8 mouse cellular contexts compared by ENCODE assay signal in the genomic region with DNA sequence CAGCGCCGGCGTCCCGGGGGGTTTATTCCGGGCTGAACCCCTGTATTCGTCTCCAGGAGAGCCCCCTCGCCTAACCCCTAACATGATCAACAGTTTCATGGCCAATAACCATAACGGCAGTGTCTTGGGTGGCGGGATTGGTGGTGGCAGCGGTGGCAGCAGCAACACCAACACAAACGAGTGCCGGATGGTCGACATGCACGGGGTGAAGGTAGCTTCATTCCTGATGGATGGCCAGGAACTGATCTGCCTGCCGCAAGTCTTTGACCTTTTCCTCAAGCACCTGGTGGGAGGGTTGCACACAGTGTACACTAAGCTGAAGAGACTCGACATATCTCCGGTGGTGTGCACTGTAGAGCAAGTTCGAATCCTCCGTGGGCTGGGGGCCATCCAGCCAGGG. TPM values are rescaled to one million over a fixed set of nuclear protein-coding genes. Genes with fewer than 3 reads are reported as not detected.
DNase-seq lines count a peak whose midpoint lies in the region; ATAC-seq and TF ChIP-seq lines count a peak whose summit lies in the region.

No protein-coding gene starts in this region.

- no peaks in the 10 kb centered on the region for H3K36me3 ChIP-seq in spleen, adult 2 months (ENCODE audit: control insufficient read depth, insufficient read depth, low read length)
- no peaks in the 10 kb centered on the region for H3K36me3 ChIP-seq in hindbrain, embryonic 14.5 days (replicated peaks; ENCODE audit: control insufficient read depth, insufficient read depth)
- no peaks in the 10 kb centered on the region for H3K36me3 ChIP-seq in midbrain, embryonic 14.5 days (ENCODE audit: control insufficient read depth, insufficient read depth, low read length)

- peaks cover 2% of the 10 kb centered on the region; the same call in 1 of the 2 replicates for H3K27me3 ChIP-seq in spleen, adult 2 months (ENCODE audit: control insufficient read depth, insufficient read depth, low read length)
- no peaks in the 10 kb centered on the region for H3K27me3 ChIP-seq in hindbrain, embryonic 14.5 days (ENCODE audit: control insufficient read depth, insufficient read depth, low read length)
- H3K27me3 ChIP-seq in midbrain, embryonic 14.5 days (ENCODE audit: control insufficient read depth, insufficient read depth, low read length), result no peaks in the 10 kb centered on the region

- H3K9ac ChIP-seq in hindbrain, embryonic 14.5 days, result peak overlapping the region; percentile 56
- H3K9ac ChIP-seq in midbrain, embryonic 14.5 days (replicated peaks; ENCODE audit: low read length), result peak overlapping the region; percentile 26; the same call in 1 of the 2 replicates

- H3K4me2 ChIP-seq in hindbrain, embryonic 14.5 days (replicated peaks), result peak overlapping the region; percentile 67
- peak overlapping the region; percentile 62 for H3K4me2 ChIP-seq in midbrain, embryonic 14.5 days (ENCODE audit: low read length)

- WGBS in spleen, adult 2 months, result 24% methylated on average over 19 of the region's 19 CpGs
- 20% methylated on average over 19 of the region's 19 CpGs for WGBS in hindbrain, embryonic 14.5 days
- WGBS in midbrain, embryonic 14.5 days, result 19% methylated on average over 19 of the region's 19 CpGs

- no peak for TF ChIP-seq POLR2A in spleen, adult 2 months (IDR thresholded peaks at IDR 0.05; ENCODE audit: low read depth, low read length)

- no peak for TF ChIP-seq CTCF in spleen, adult 2 months (IDR thresholded peaks at IDR 0.05; ENCODE audit: extremely low read depth, insufficient read depth, insufficient read length, insufficient replicate concordance)

- H3K27ac ChIP-seq in spleen, adult 2 months (ENCODE audit: insufficient read depth, low read length), result no peak overlapping the region
- H3K27ac ChIP-seq in hindbrain, embryonic 14.5 days, result peak overlapping the region; percentile 26; the same call in 1 of the 2 replicates
- H3K27ac ChIP-seq in midbrain, embryonic 14.5 days (replicated peaks; ENCODE audit: low read depth, low read length), result no peak overlapping the region

- H3K4me1 ChIP-seq in spleen, adult 2 months (ENCODE audit: control insufficient read depth, insufficient read depth, insufficient read length), result no peaks in the 10 kb centered on the region; the same call in 1 of the 2 replicates
- no peaks in the 10 kb centered on the region for H3K4me1 ChIP-seq in hindbrain, embryonic 14.5 days (replicated peaks; ENCODE audit: control insufficient read depth, insufficient read depth, low read length)
- no peaks in the 10 kb centered on the region for H3K4me1 ChIP-seq in midbrain, embryonic 14.5 days (ENCODE audit: control insufficient read depth, insufficient read depth, low read length)

- peak overlapping the region; percentile 57 for H3K4me3 ChIP-seq in spleen, adult 2 months (ENCODE audit: extremely low read depth, insufficient read depth, insufficient read length)
- peak overlapping the region; percentile 48 for H3K4me3 ChIP-seq in hindbrain, embryonic 14.5 days (replicated peaks; ENCODE audit: low read length)
- peak overlapping the region; percentile 43 for H3K4me3 ChIP-seq in midbrain, embryonic 14.5 days (replicated peaks; ENCODE audit: low read depth, low read length)

- no peaks in the 10 kb centered on the region for H3K9me3 ChIP-seq in hindbrain, embryonic 14.5 days (ENCODE audit: control insufficient read depth, low read length)
- no peaks in the 10 kb centered on the region for H3K9me3 ChIP-seq in midbrain, embryonic 14.5 days (ENCODE audit: control insufficient read depth, low read length)

- intact Hi-C loops in left cerebral cortex, postnatal 36 days (cut with DNase I), result no loop called here

- no peak for ATAC-seq in hindbrain, embryonic 14.5 days (ENCODE audit: low FRiP score)
- ATAC-seq in midbrain, embryonic 14.5 days (ENCODE audit: low FRiP score, low TSS enrichment), result no peak; the same call in 1 of the 2 replicates

- DNase-seq in adrenal gland, postnatal 25 days, result peak; percentile 0
- no peak for DNase-seq in adrenal gland, postnatal 36 days
- no peak for DNase-seq in spleen, adult 2 months (ENCODE audit: low read depth in 1 of 2, low spot score in 2 of 2)
- DNase-seq in spleen, adult 12 weeks (ENCODE audit: low spot score), result no peak
- DNase-seq in hindbrain, embryonic 14.5 days (ENCODE audit: low spot score), result no peak
- peak; percentile 5 for DNase-seq in midbrain, embryonic 14.5 days
- DNase-seq in adrenal gland, adult 2 months, result no peak
- DNase-seq in left cerebral cortex, postnatal 36 days (ENCODE audit: low spot score in 2 of 2), result no peak

RNA-seq across cellular contexts. Expression of a gene that starts 1.2 kb away (rescaled TPM):
- 0.86 and 1.3 TPM in 2 replicates for total RNA-seq in adrenal gland, postnatal 25 days (2021)
- total RNA-seq in adrenal gland, postnatal 36 days (2021), result 1 to 10 TPM in 1 of 2 experiments, under 1 TPM in 1; 0.56 to 1.1 TPM
- 0.04 TPM in 1 of 2 replicates, not detected in the other for polyA plus RNA-seq in spleen, adult 2 months (2012; rRNA removed)
- 11.9 and 13.2 TPM in 2 replicates for polyA plus RNA-seq in hindbrain, embryonic 14.5 days (2014; fragmentation: Nextera tagmentation; extraction: Ambion mirVana)
- polyA plus RNA-seq in midbrain, embryonic 14.5 days (2014; fragmentation: Nextera tagmentation; extraction: Ambion mirVana), result 9.0 and 10.9 TPM in 2 replicates
- total RNA-seq in adrenal gland, adult 2 months (2021), result 1 to 10 TPM in 1 of 2 experiments, under 1 TPM in 1; 0.78 to 1.0 TPM
- polyA plus RNA-seq in adrenal gland, adult 2 months (2012; rRNA removed), result 0.07 TPM in 1 of 2 replicates, not detected in the other
- total RNA-seq in left cerebral cortex, postnatal 36 days (2021), result under 1 TPM; 0.34 to 0.57 TPM

Comparison
In these comparisons a context has a peak if more than half of its experiments do, and no peak if none do; other contexts are left out.
1. DNase-seq: peak in adrenal gland, postnatal 25 days (single experiment) and midbrain, embryonic 14.5 days (single experiment); none in adrenal gland, postnatal 36 days (0 of 2), spleen, adult 2 months (0 of 2), spleen, adult 12 weeks (single experiment), hindbrain, embryonic 14.5 days (single experiment), adrenal gland, adult 2 months (single experiment) and left cerebral cortex, postnatal 36 days (0 of 2).
2. Peak in every context shown above with its lines, with median percentiles within 50 percentile points of each other: H3K4me3 ChIP-seq.